Mouse (Mus musculus): ENCODE measurements around the gene Nav3. TPM values are rescaled to one million over a fixed set of nuclear protein-coding genes. Genes with fewer than 3 reads are reported as not detected.

The Nav3 gene
- polyA plus RNA-seq, 1 experiment from 2014 or later: 0.96 TPM

DNA sequence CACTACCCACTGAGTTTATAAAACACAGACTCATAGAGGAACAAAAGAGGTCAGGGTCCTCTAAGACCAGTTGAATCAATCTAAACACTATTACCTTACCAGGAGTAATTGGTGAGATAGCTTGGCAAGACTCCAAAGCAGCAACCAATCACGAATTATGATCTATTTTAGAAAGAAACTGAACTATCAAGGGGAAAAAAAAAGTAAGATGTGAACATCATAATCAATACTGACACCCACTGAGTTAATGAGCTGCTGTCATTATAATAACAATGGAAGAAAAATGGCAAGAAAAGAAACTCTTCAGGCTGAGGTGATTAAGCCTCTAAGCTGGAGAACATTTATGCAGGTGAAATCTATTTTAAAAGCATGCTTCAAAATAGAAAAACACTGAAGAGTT lies 653.8 kb downstream of the Nav3 start:
- DNase-seq (ENCODE audit: low spot score): no peak
- H3K4me3 ChIP-seq (ENCODE audit: low read depth, low read length): no peak overlapping the region
- no peak for ATAC-seq (ENCODE audit: low FRiP score, low TSS enrichment)
- no peaks in the 10 kb centered on the region for H3K4me1 ChIP-seq (replicated peaks; ENCODE audit: control insufficient read depth, insufficient read depth)
- no peak overlapping the region for H3K4me2 ChIP-seq (replicated peaks; ENCODE audit: low read depth)
- H3K27ac ChIP-seq (replicated peaks): no peak overlapping the region
- TF ChIP-seq CTCF (IDR thresholded peaks at IDR 0.05; ENCODE audit: low read depth): no peak
- no peak for TF ChIP-seq EP300 (optimal IDR thresholded peaks at IDR 0.05)
- no peaks in the 10 kb centered on the region for H3K27me3 ChIP-seq (ENCODE audit: control insufficient read depth, insufficient read depth, low read length)
- H3K36me3 ChIP-seq (ENCODE audit: control insufficient read depth, insufficient read depth, low read length): no peaks in the 10 kb centered on the region
- no peaks in the 10 kb centered on the region for H3K9me3 ChIP-seq (ENCODE audit: control insufficient read depth, low read length)
- 65% methylated on average over 1 of the region's 1 CpGs for WGBS
- H3K9ac ChIP-seq (ENCODE audit: low read length): no peak overlapping the region

DNA sequence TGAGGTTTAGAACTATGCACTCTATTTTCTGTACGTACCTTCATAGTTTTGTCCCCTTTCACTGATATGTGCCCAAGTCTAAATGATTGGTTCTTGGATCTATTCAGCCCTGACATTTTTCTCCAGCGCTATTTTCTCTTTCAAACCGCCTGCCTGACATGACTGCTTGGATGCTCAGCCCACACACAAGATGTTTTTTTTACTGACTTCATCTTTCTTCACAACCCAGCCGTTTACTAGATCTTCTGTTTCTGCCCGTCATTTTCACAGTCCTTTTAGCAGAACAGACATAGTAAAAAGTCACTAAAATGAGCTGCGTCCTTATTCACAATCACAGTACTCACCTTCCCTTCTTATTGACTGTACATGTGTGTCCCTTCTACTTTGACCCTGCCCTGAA lies 656.8 kb downstream of the Nav3 start:
- no peak overlapping the region for H3K9ac ChIP-seq (ENCODE audit: low read length)
- H3K27me3 ChIP-seq (ENCODE audit: control insufficient read depth, insufficient read depth, low read length): no peaks in the 10 kb centered on the region
- H3K36me3 ChIP-seq (ENCODE audit: control insufficient read depth, insufficient read depth, low read length): no peaks in the 10 kb centered on the region
- no peaks in the 10 kb centered on the region for H3K9me3 ChIP-seq (ENCODE audit: control insufficient read depth, low read length)
- DNase-seq (ENCODE audit: low spot score): no peak
- no peak overlapping the region for H3K4me3 ChIP-seq (ENCODE audit: low read depth, low read length)
- no peak for ATAC-seq (ENCODE audit: low FRiP score, low TSS enrichment)
- H3K4me1 ChIP-seq (replicated peaks; ENCODE audit: control insufficient read depth, insufficient read depth): no peaks in the 10 kb centered on the region
- no peak overlapping the region for H3K27ac ChIP-seq (replicated peaks)
- no peak overlapping the region for H3K4me2 ChIP-seq (replicated peaks; ENCODE audit: low read depth)
- 78% methylated on average over 6 of the region's 6 CpGs for WGBS
- TF ChIP-seq EP300 (optimal IDR thresholded peaks at IDR 0.05) (no peak), CTCF (IDR thresholded peaks at IDR 0.05; ENCODE audit: low read depth) (no peak)

DNA sequence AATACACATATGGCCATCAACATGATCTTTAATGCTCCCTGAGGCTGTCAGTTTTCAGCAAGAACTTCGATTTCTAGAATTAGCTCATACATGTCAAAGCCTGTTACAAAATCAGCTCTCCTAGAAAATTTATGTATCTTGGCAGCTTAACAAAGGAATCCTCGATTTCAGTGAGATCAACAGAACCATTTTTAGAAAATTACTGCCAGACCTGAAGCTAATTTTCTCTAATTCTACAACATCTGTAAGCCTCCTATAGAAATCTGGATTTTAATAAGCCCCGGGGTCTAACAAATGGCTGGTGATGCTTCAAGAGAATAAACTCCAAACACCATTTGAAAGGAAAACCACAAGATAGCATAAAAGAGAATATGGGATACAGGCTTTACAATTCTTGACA lies 659.0 kb downstream of the Nav3 start:
- no peaks in the 10 kb centered on the region for H3K9me3 ChIP-seq (ENCODE audit: control insufficient read depth, low read length)
- H3K4me1 ChIP-seq (replicated peaks; ENCODE audit: control insufficient read depth, insufficient read depth): no peaks in the 10 kb centered on the region
- no peak overlapping the region for H3K4me3 ChIP-seq (ENCODE audit: low read depth, low read length)
- DNase-seq (ENCODE audit: low spot score) (no peak), ATAC-seq (ENCODE audit: low FRiP score, low TSS enrichment) (no peak)
- TF ChIP-seq EP300 (optimal IDR thresholded peaks at IDR 0.05) (no peak), CTCF (IDR thresholded peaks at IDR 0.05; ENCODE audit: low read depth) (no peak)
- WGBS: 40% methylated on average over 3 of the region's 3 CpGs
- H3K4me2 ChIP-seq (replicated peaks; ENCODE audit: low read depth): no peak overlapping the region
- no peaks in the 10 kb centered on the region for H3K27me3 ChIP-seq (ENCODE audit: control insufficient read depth, insufficient read depth, low read length)
- no peaks in the 10 kb centered on the region for H3K36me3 ChIP-seq (ENCODE audit: control insufficient read depth, insufficient read depth, low read length)
- H3K9ac ChIP-seq (ENCODE audit: low read length): no peak overlapping the region
- no peak overlapping the region for H3K27ac ChIP-seq (replicated peaks)

DNA sequence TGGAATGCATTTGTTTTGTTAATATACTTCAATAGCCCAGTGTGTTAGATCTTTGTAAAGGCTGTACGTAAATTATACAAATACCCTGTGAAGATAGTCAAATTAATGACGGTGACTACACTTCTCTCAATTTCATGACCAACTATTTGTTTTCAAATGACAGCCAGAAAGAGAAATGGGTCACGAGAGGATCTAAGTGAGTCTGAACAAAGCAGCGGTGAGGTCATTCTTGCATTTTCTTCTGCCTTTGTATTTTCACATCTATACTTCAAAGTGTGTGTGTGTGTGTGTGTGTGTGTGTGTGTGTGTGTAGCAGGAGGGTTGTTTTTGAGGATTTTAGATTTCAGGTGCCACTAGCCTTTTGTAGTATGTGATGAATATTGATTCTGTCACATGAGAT lies 662.5 kb downstream of the Nav3 start:
- H3K4me2 ChIP-seq (replicated peaks; ENCODE audit: low read depth): no peak overlapping the region
- no peak for TF ChIP-seq EP300 (optimal IDR thresholded peaks at IDR 0.05)
- no peak for TF ChIP-seq CTCF (IDR thresholded peaks at IDR 0.05; ENCODE audit: low read depth)
- no peak for ATAC-seq (ENCODE audit: low FRiP score, low TSS enrichment)

DNA sequence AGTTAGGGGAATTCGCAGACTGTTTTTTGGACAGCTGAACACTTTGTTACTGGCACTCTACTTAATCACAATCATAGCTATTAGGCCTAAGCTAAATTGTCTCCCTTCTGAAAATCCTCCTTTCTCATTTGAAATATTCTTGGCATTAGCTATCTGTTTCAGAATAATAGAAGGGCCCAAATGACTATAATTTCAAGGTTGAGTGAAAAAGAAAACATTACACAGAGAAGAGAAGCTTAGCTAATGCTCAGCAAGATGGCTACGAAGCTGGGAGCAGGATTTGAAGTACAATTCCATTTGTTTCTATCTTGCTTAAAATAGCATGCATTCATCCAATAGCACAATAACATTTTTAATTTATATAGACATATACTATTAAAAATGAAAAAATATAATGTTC lies 667.3 kb downstream of the Nav3 start:
- no peaks in the 10 kb centered on the region for H3K4me1 ChIP-seq (replicated peaks; ENCODE audit: control insufficient read depth, insufficient read depth)
- no peak for DNase-seq (ENCODE audit: low spot score)
- 83% methylated on average over 2 of the region's 2 CpGs for WGBS
- no peak overlapping the region for H3K4me3 ChIP-seq (ENCODE audit: low read depth, low read length)
- ATAC-seq (ENCODE audit: low FRiP score, low TSS enrichment): no peak
- TF ChIP-seq CTCF (IDR thresholded peaks at IDR 0.05; ENCODE audit: low read depth) (no peak), EP300 (optimal IDR thresholded peaks at IDR 0.05) (no peak)
- H3K36me3 ChIP-seq (ENCODE audit: control insufficient read depth, insufficient read depth, low read length): no peaks in the 10 kb centered on the region
- H3K9ac ChIP-seq (ENCODE audit: low read length): no peak overlapping the region
- no peak overlapping the region for H3K27ac ChIP-seq (replicated peaks)
- no peaks in the 10 kb centered on the region for H3K27me3 ChIP-seq (ENCODE audit: control insufficient read depth, insufficient read depth, low read length)
- no peak overlapping the region for H3K4me2 ChIP-seq (replicated peaks; ENCODE audit: low read depth)
- H3K9me3 ChIP-seq (ENCODE audit: control insufficient read depth, low read length): no peaks in the 10 kb centered on the region

More for the DNA sequence above, 662.5 kb downstream of the Nav3 start:
- H3K9ac ChIP-seq (ENCODE audit: low read length): no peak overlapping the region
- DNase-seq (ENCODE audit: low spot score): no peak
- H3K27ac ChIP-seq (replicated peaks): no peak overlapping the region
- no peaks in the 10 kb centered on the region for H3K36me3 ChIP-seq (ENCODE audit: control insufficient read depth, insufficient read depth, low read length)
- no peaks in the 10 kb centered on the region for H3K9me3 ChIP-seq (ENCODE audit: control insufficient read depth, low read length)
- H3K27me3 ChIP-seq (ENCODE audit: control insufficient read depth, insufficient read depth, low read length): no peaks in the 10 kb centered on the region
- WGBS: 57% methylated on average over 4 of the region's 4 CpGs
- no peaks in the 10 kb centered on the region for H3K4me1 ChIP-seq (replicated peaks; ENCODE audit: control insufficient read depth, insufficient read depth)
- no peak overlapping the region for H3K4me3 ChIP-seq (ENCODE audit: low read depth, low read length)

DNA sequence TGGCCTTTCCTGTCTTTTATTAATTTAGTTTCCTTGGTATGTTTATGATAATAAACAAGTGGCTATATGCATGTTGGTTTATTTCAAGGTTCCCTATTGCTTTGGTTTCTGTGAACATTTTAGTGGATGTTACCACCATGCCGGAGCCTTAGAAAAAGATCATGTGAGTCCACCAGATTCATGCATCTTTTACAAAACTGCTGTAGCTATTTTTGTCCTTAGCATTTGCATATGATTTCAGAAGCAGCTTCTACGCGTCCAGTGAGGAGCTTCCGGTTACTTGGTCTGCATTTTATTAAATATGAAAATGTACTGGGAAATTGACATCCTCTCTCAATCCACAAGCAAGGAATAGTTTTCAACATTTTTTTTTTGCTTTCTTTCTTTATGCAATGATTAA lies 676.9 kb downstream of the Nav3 start:
- ATAC-seq (ENCODE audit: low FRiP score, low TSS enrichment): no peak

More for the DNA sequence above, 676.9 kb downstream of the Nav3 start:
- WGBS: 89% methylated on average over 4 of the region's 4 CpGs
- no peak overlapping the region for H3K27ac ChIP-seq (replicated peaks)
- H3K4me3 ChIP-seq (ENCODE audit: low read depth, low read length): no peak overlapping the region
- H3K4me2 ChIP-seq (replicated peaks; ENCODE audit: low read depth): no peak overlapping the region
- H3K9ac ChIP-seq (ENCODE audit: low read length): no peak overlapping the region
- H3K27me3 ChIP-seq (ENCODE audit: control insufficient read depth, insufficient read depth, low read length): no peaks in the 10 kb centered on the region
- TF ChIP-seq CTCF (IDR thresholded peaks at IDR 0.05; ENCODE audit: low read depth): no peak
- no peak for TF ChIP-seq EP300 (optimal IDR thresholded peaks at IDR 0.05)
- no peaks in the 10 kb centered on the region for H3K4me1 ChIP-seq (replicated peaks; ENCODE audit: control insufficient read depth, insufficient read depth)
- DNase-seq (ENCODE audit: low spot score): no peak
- no peaks in the 10 kb centered on the region for H3K9me3 ChIP-seq (ENCODE audit: control insufficient read depth, low read length)
- H3K36me3 ChIP-seq (ENCODE audit: control insufficient read depth, insufficient read depth, low read length): no peaks in the 10 kb centered on the region
